Mouse (Mus musculus): ENCODE data around the gene Sh3bp5l. TPM values are rescaled to one million over a fixed set of nuclear protein-coding genes. Genes with fewer than 3 reads are reported as not detected.

Gene Sh3bp5l
- total and polyA plus RNA-seq, 3 experiments: 4.5 to 18.2 (median 18.1) TPM

GRCm38 (mm10) chr11:58316768-58317390 is 13.6 kb upstream of the Sh3bp5l start:
- no peaks in the 10 kb centered on the region; the same call in 1 of the 2 replicates for H3K27me3 ChIP-seq (ENCODE audit: insufficient read depth, low read length)
- ATAC-seq (ENCODE audit: extremely low read depth, insufficient number of reproducible peaks, low FRiP score, poor library complexity, severe bottlenecking) (no peak), DNase-seq (ENCODE audit: low spot score) (no peak)
- TF ChIP-seq TAL1 (conservative IDR thresholded peaks at IDR 0.05; ENCODE audit: low read depth, low read length) (no peak), GATA2 (IDR thresholded peaks at IDR 0.05; ENCODE audit: borderline replicate concordance, low read depth, low read length) (no peak), CTCF (IDR thresholded peaks at IDR 0.05; ENCODE audit: low read depth, low read length) (no peak), GATA1 (IDR thresholded peaks at IDR 0.05; ENCODE audit: borderline replicate concordance, low read length) (no peak), POLR2AphosphoS5 (IDR thresholded peaks at IDR 0.05; ENCODE audit: insufficient replicate concordance, low read depth, low read length) (no peak)
- H3K4me3 ChIP-seq (ENCODE audit: low read depth, low read length): 0 out of 2 replicates have a peak overlapping the region, but pooled peaks have one; percentile 14
- peaks cover 97% of the 10 kb centered on the region for H3K36me3 ChIP-seq (replicated peaks)
- H3K4me1 ChIP-seq (ENCODE audit: insufficient read depth, low read depth, low read length): peaks cover 13% of the 10 kb centered on the region
- no peaks in the 10 kb centered on the region for H3K9me3 ChIP-seq (replicated peaks)

- Histone ChIP-seq H3K9me3 (replicated peaks) (no peaks in the 10 kb centered on the region), H3K4me1 (ENCODE audit: insufficient read depth, low read depth, low read length) (peaks cover 38% of the 10 kb centered on the region), H3K36me3 (replicated peaks) (peaks cover 71% of the 10 kb centered on the region), H3K27me3 (ENCODE audit: insufficient read depth, low read length) (no peaks in the 10 kb centered on the region), H3K4me3 (ENCODE audit: low read depth, low read length) (peak overlapping the region; percentile 87)
- DNase-seq (ENCODE audit: low spot score) (peak; percentile 96), ATAC-seq (ENCODE audit: extremely low read depth, insufficient number of reproducible peaks, low FRiP score, poor library complexity, severe bottlenecking) (peak; percentile 93)
- TF ChIP-seq POLR2AphosphoS5 (IDR thresholded peaks at IDR 0.05; ENCODE audit: insufficient replicate concordance, low read depth, low read length) (no peak), TAL1 (conservative IDR thresholded peaks at IDR 0.05; ENCODE audit: low read depth, low read length) (no peak), GATA2 (IDR thresholded peaks at IDR 0.05; ENCODE audit: borderline replicate concordance, low read depth, low read length) (no peak), GATA1 (IDR thresholded peaks at IDR 0.05; ENCODE audit: borderline replicate concordance, low read length) (no peak), CTCF (IDR thresholded peaks at IDR 0.05; ENCODE audit: low read depth, low read length) (no peak)
Measured at GRCm38 (mm10) chr11:58322824-58323569, 7.5 kb upstream of the Sh3bp5l start.

GRCm38 (mm10) chr11:58323570-58324340 is 6.8 kb upstream of the Sh3bp5l start:
- DNase-seq (ENCODE audit: low spot score): no peak
- H3K4me3 ChIP-seq (ENCODE audit: low read depth, low read length): peak overlapping the region; percentile 87
- H3K27me3 ChIP-seq (ENCODE audit: insufficient read depth, low read length): no peaks in the 10 kb centered on the region
- peaks cover 69% of the 10 kb centered on the region for H3K36me3 ChIP-seq (replicated peaks)
- 0 out of 2 replicates have a peak, but pooled peaks have one; percentile 9 for ATAC-seq (ENCODE audit: extremely low read depth, insufficient number of reproducible peaks, low FRiP score, poor library complexity, severe bottlenecking)
- TF ChIP-seq TAL1 (conservative IDR thresholded peaks at IDR 0.05; ENCODE audit: low read depth, low read length): no peak
- no peak for TF ChIP-seq GATA2 (IDR thresholded peaks at IDR 0.05; ENCODE audit: borderline replicate concordance, low read depth, low read length)
- no peak for TF ChIP-seq GATA1 (IDR thresholded peaks at IDR 0.05; ENCODE audit: borderline replicate concordance, low read length)
- TF ChIP-seq CTCF (IDR thresholded peaks at IDR 0.05; ENCODE audit: low read depth, low read length): no peak
- no peak for TF ChIP-seq POLR2AphosphoS5 (IDR thresholded peaks at IDR 0.05; ENCODE audit: insufficient replicate concordance, low read depth, low read length)
- H3K4me1 ChIP-seq (ENCODE audit: insufficient read depth, low read depth, low read length): peaks cover 46% of the 10 kb centered on the region
- no peaks in the 10 kb centered on the region for H3K9me3 ChIP-seq (replicated peaks)

DNA sequence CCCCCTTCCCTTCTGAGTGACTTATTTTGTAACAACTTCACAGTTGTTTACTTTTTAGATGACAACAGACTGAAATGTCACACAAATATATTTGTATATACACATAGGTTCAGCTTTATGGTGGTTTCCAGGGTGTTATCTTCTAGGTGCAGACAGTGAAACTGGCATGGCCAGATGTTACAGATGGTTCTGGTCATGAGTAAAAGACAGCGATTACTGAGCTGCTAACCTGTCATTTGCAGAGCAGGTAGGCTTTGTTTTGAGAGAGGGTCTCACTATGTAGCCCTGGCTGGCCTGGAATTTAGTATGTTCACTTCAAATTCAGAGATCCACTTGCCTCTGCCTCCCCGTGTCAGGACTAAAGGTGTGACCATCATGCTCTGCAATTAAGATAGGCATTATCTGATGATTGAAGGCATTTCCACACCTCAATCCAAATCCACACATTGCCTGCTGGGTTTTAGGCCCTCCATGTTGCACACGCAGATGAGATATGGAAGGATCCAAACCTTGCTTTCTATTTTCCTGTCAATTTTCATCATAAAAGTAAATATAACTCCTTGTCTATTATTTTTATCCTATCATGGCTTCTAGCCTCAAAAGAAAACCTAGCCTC is 5.8 kb upstream of the Sh3bp5l start:
- H3K36me3 ChIP-seq (replicated peaks): peaks cover 63% of the 10 kb centered on the region

GRCm38 (mm10) chr11:58326781-58327180 is 3.7 kb upstream of the Sh3bp5l start:
- Histone ChIP-seq H3K27me3 (ENCODE audit: insufficient read depth, low read length) (no peaks in the 10 kb centered on the region), H3K9me3 (replicated peaks) (no peaks in the 10 kb centered on the region), H3K36me3 (replicated peaks) (peaks cover 48% of the 10 kb centered on the region), H3K4me1 (ENCODE audit: insufficient read depth, low read depth, low read length) (peaks cover 55% of the 10 kb centered on the region), H3K4me3 (ENCODE audit: low read depth, low read length) (no peak overlapping the region)
- TF ChIP-seq CTCF (IDR thresholded peaks at IDR 0.05; ENCODE audit: low read depth, low read length): 0 out of 2 replicates have a peak, but pooled peaks have one; percentile 29
- TF ChIP-seq GATA1 (IDR thresholded peaks at IDR 0.05; ENCODE audit: borderline replicate concordance, low read length): no peak
- no peak for TF ChIP-seq GATA2 (IDR thresholded peaks at IDR 0.05; ENCODE audit: borderline replicate concordance, low read depth, low read length)
- TF ChIP-seq TAL1 (conservative IDR thresholded peaks at IDR 0.05; ENCODE audit: low read depth, low read length): no peak
- DNase-seq (ENCODE audit: low spot score) (no peak), ATAC-seq (ENCODE audit: extremely low read depth, insufficient number of reproducible peaks, low FRiP score, poor library complexity, severe bottlenecking) (no peak)

More for the DNA sequence above, 5.8 kb upstream of the Sh3bp5l start:
- Histone ChIP-seq H3K4me1 (ENCODE audit: insufficient read depth, low read depth, low read length) (peaks cover 53% of the 10 kb centered on the region), H3K27me3 (ENCODE audit: insufficient read depth, low read length) (no peaks in the 10 kb centered on the region), H3K4me3 (ENCODE audit: low read depth, low read length) (no peak overlapping the region; the same call in 1 of the 2 replicates), H3K9me3 (replicated peaks) (no peaks in the 10 kb centered on the region)
- DNase-seq (ENCODE audit: low spot score) (no peak), ATAC-seq (ENCODE audit: extremely low read depth, insufficient number of reproducible peaks, low FRiP score, poor library complexity, severe bottlenecking) (no peak)
- TF ChIP-seq TAL1 (conservative IDR thresholded peaks at IDR 0.05; ENCODE audit: low read depth, low read length): peak; percentile 61
- no peak for TF ChIP-seq CTCF (IDR thresholded peaks at IDR 0.05; ENCODE audit: low read depth, low read length)

Data from G1E (cell line).